Mouse (Mus musculus) Patski (cell line): ENCODE data around the gene Dpf2. TPM values are rescaled to one million over a fixed set of nuclear protein-coding genes. Genes with fewer than 3 reads are reported as not detected.

ENCODE experiments used
- ATAC-seq: fragments of 100-300 bp; one replicate; pipeline ENCODE4 v1.8.0; 2021
- CTCF ChIA-PET: fragments of 350-600 bp; sonication (Branson Sonifier 250); formaldehyde crosslinking; loops from one replicate; lab custom pipeline; 2022; ENCODE audit warnings: inconsistent platforms; lab: Charles Lee
- POLR2A ChIA-PET: fragments of 350-600 bp; sonication (Branson Sonifier 250); formaldehyde crosslinking; loops from one replicate; lab custom pipeline; 2022; ENCODE audit warnings: antibody characterized with exemption, inconsistent platforms; lab: Charles Lee
- DNase-seq: peaks from one replicate; pipeline ENCODE4 v3.0.0-alpha.2; 2011; ENCODE audit warnings: low read depth, low spot score
- H3K27me3 ChIP-seq: fragments of 371-371 bp; one replicate; pipeline ENCODE4 v1.5.1; 2021
- CTCF ChIP-seq: fragments of 100-300 bp; IDR thresholded peaks from one replicate; pipeline ENCODE4 v1.5.1; 2021
- in situ Hi-C: fragments of 300-500 bp; cut with MboI; formaldehyde crosslinking; loops from 3 replicates; pipeline ENCODE4 v1.11.1; 2018; ENCODE audit warnings: low pct_unique_long_range_greater_than_20kb, mixed read lengths
- polyA plus RNA-seq: library from polyadenylated mRNA; unstranded; gene quantifications from one replicate; pipeline ENCODE4 v1.2.3, GENCODE M21; 2021

The Dpf2 gene
- 94.5 TPM for polyA plus RNA-seq

GRCm38 (mm10) chr19:5913007-5913719 is at the start of gene Dpf2:
TSS of gene Dpf2 (minus strand) at chr19:5913010.
- ATAC-seq = peak; percentile 22
- CTCF ChIA-PET = interaction anchor here (0.9 to 1.4 kb wide), 2 partner anchors 11 to 17 kb away, joined by 4 to 5 read pairs; partner anchors contain the start of gene Cdc42ep2

GRCm38 (mm10) chr19:5957371-5957770 is 44.6 kb upstream of the Dpf2 start:
- ATAC-seq (no peak), DNase-seq (no peak)
- H3K27me3 ChIP-seq = no peaks in the 10 kb centered on the region
- in situ Hi-C loops = loop anchor here (5.0 kb wide), 1 partner anchor 170 kb away; no protein-coding TSS in a partner anchor
- ChIA-PET CTCF (interaction anchor here (0.7 to 8.2 kb wide), 5 partner anchors 28 to 191 kb away, joined by 3 to 100 read pairs (median 10); partner anchors contain the start of genes Capn1 and Cdc42ep2), POLR2A (interaction anchor here (0.6 to 5.0 kb wide), 3 partner anchors 33 to 342 kb away, joined by 3 to 25 read pairs (median 5); partner anchors contain the start of gene Cdc42ep2)
- TF ChIP-seq CTCF = no peak

More at GRCm38 (mm10) chr19:5913007-5913719, at the start of gene Dpf2:
- in situ Hi-C loops = no loop called here
- no peak for TF ChIP-seq CTCF
- no peaks in the 10 kb centered on the region for H3K27me3 ChIP-seq
- DNase-seq = no peak
- POLR2A ChIA-PET = interaction anchor here (1.2 to 1.6 kb wide), 3 partner anchors 17 to 110 kb away, joined by 3 to 5 read pairs (median 3); partner anchors contain the start of gene Tigd3

GRCm38 (mm10) chr19:5956685-5957084 is 43.9 kb upstream of the Dpf2 start:
- in situ Hi-C loops = loop anchor here (5.0 kb wide), 1 partner anchor 169 kb away; no protein-coding TSS in a partner anchor
- ATAC-seq (peak; percentile 64), DNase-seq (no peak)
- no peaks in the 10 kb centered on the region for H3K27me3 ChIP-seq
- ChIA-PET CTCF (interaction anchor here (0.7 to 8.2 kb wide), 14 partner anchors 12 to 191 kb away, joined by 3 to 100 read pairs (median 5); partner anchors contain the start of genes Capn1 and Cdc42ep2), POLR2A (interaction anchor here (0.6 to 5.0 kb wide), 3 partner anchors 32 to 343 kb away, joined by 3 to 25 read pairs (median 4); partner anchors contain the start of gene Cdc42ep2)
- TF ChIP-seq CTCF = no peak

- ChIA-PET CTCF (interaction anchor here (0.9 to 8.2 kb wide), 13 partner anchors 11 to 169 kb away, joined by 3 to 100 read pairs (median 5); partner anchors contain the start of genes Capn1 and Cdc42ep2), POLR2A (interaction anchor here (0.6 to 5.0 kb wide), 8 partner anchors 8 to 1300 kb away, joined by 3 to 25 read pairs (median 4); partner anchors contain the start of genes Cdc42ep2 and Pola2)
- H3K27me3 ChIP-seq = no peaks in the 10 kb centered on the region
- DNase-seq (no peak), ATAC-seq (peak; percentile 34)
- in situ Hi-C loops = loop anchor here (5.0 kb wide), 1 partner anchor 169 kb away; no protein-coding TSS in a partner anchor
- TF ChIP-seq CTCF = no peak
Observed at GRCm38 (mm10) chr19:5955704-5956670, 43.2 kb upstream of the Dpf2 start.

- ATAC-seq (no peak), DNase-seq (no peak)
- POLR2A ChIA-PET = interaction anchor here (0.6 to 5.0 kb wide), 3 partner anchors 24 to 510 kb away, joined by 4 to 25 read pairs (median 5); partner anchors contain the start of gene Cdc42ep2
- in situ Hi-C loops = loop anchor here (5.0 kb wide), 1 partner anchor 168 kb away; no protein-coding TSS in a partner anchor
- CTCF ChIA-PET = interaction anchor here (0.8 to 8.2 kb wide), 4 partner anchors 10 to 31 kb away, joined by 4 to 100 read pairs (median 12); partner anchors contain the start of gene Cdc42ep2
- no peak for TF ChIP-seq CTCF
- no peaks in the 10 kb centered on the region for H3K27me3 ChIP-seq
Observed at GRCm38 (mm10) chr19:5954936-5955335, 42.1 kb upstream of the Dpf2 start.

GRCm38 (mm10) chr19:5954031-5954710 is 41.4 kb upstream of the Dpf2 start:
- in situ Hi-C loops = no loop called here
- CTCF ChIA-PET = interaction anchor here (0.8 to 8.2 kb wide), 3 partner anchors 9 to 30 kb away, joined by 4 to 100 read pairs (median 11); partner anchors contain the start of gene Cdc42ep2
- no peak for ATAC-seq

GRCm38 (mm10) chr19:5953201-5953770 is 40.5 kb upstream of the Dpf2 start:
- in situ Hi-C loops = no loop called here
- no peak for TF ChIP-seq CTCF
- ChIA-PET CTCF (interaction anchor here (1.2 to 8.2 kb wide), 2 partner anchors 29 to 166 kb away, joined by 3 to 100 read pairs; partner anchors contain the start of gene Cdc42ep2), POLR2A (interaction anchor here (0.6 to 5.0 kb wide), 2 partner anchors 29 to 33 kb away, joined by 3 to 25 read pairs; partner anchors contain the start of gene Cdc42ep2)
- no peaks in the 10 kb centered on the region for H3K27me3 ChIP-seq
- DNase-seq (no peak), ATAC-seq (no peak)

More at GRCm38 (mm10) chr19:5954031-5954710, 41.4 kb upstream of the Dpf2 start:
- TF ChIP-seq CTCF = no peak
- DNase-seq = no peak
- POLR2A ChIA-PET = interaction anchor here (0.6 to 5.0 kb wide), 2 partner anchors 30 to 34 kb away, joined by 3 to 25 read pairs; partner anchors contain the start of gene Cdc42ep2
- no peaks in the 10 kb centered on the region for H3K27me3 ChIP-seq

- in situ Hi-C loops = no loop called here
- no peaks in the 10 kb centered on the region for H3K27me3 ChIP-seq
- TF ChIP-seq CTCF = no peak
- no peak for DNase-seq
- CTCF ChIA-PET = interaction anchor here (1.2 to 8.2 kb wide), 2 partner anchors 28 to 165 kb away, joined by 3 to 100 read pairs; partner anchors contain the start of gene Cdc42ep2
- POLR2A ChIA-PET = no interaction called here
- ATAC-seq = no peak
Observed at GRCm38 (mm10) chr19:5952071-5952691, 39.4 kb upstream of the Dpf2 start.
